In genomic region chr10:96706656-96707055, GRCm38 (mm10) we compare ENCODE assay signal across 29 mouse cellular contexts.
DNase-seq lines count a peak whose midpoint lies in the region; ATAC-seq lines count a peak whose summit lies in the region.
"Had no signal": no experiment of that assay in that cellular context is flagged by ENCODE, and none has a peak within 500 bp of the region (broad histone marks: within the 10 kb centered on the region; RNA-seq: fewer than 3 reads in every experiment).

No protein-coding gene starts in this region.

- no peak overlapping the region for H3K4me2 ChIP-seq in liver, embryonic 12.5 days
- H3K4me2 ChIP-seq: embryonic facial prominence, embryonic 12.5 days; heart, embryonic 12.5 days; hindbrain, embryonic 13.5 days; limb, embryonic 13.5 days; liver, embryonic 11.5 days; midbrain, embryonic 13.5 days; neural tube, embryonic 15.5 days had no signal

- peak; percentile 77 for ATAC-seq in CD4-positive, CD25-positive, alpha-beta regulatory T cell, adult 4 months
- peak; percentile 89 for ATAC-seq in granulocyte monocyte progenitor cell, adult 5-6 weeks (replicated peaks; ENCODE audit: poor library complexity, severe bottlenecking)
- no peak for ATAC-seq in liver, embryonic 12.5 days
- ATAC-seq: forebrain, embryonic 14.5 days; intestine, postnatal 0 days; liver, postnatal 0 days; midbrain, embryonic 13.5 days had no signal

- no peak overlapping the region for H3K4me3 ChIP-seq in liver, embryonic 12.5 days
- H3K4me3 ChIP-seq: embryonic facial prominence, embryonic 12.5 days; heart, embryonic 12.5 days; hindbrain, embryonic 13.5 days; limb, embryonic 13.5 days; midbrain, embryonic 13.5 days; neural tube, embryonic 15.5 days had no signal

- no peaks in the 10 kb centered on the region for H3K9me3 ChIP-seq in liver, embryonic 12.5 days (replicated peaks)
- H3K9me3 ChIP-seq: embryonic facial prominence, embryonic 12.5 days; heart, embryonic 12.5 days; hindbrain, embryonic 13.5 days; limb, embryonic 13.5 days; neural tube, embryonic 15.5 days had no signal

- WGBS in liver, embryonic 12.5 days (ENCODE audit: insufficient replicate concordance), result 57% methylated on average over 4 of the region's 4 CpGs

- H3K27ac ChIP-seq in liver, embryonic 12.5 days, result no peak overlapping the region
- H3K27ac ChIP-seq: embryonic facial prominence, embryonic 12.5 days; hindbrain, embryonic 13.5 days; limb, embryonic 13.5 days; midbrain, embryonic 13.5 days; neural tube, embryonic 15.5 days; stomach, postnatal 0 days had no signal

- H3K4me1 ChIP-seq in liver, embryonic 12.5 days, result no peaks in the 10 kb centered on the region
- H3K4me1 ChIP-seq: embryonic facial prominence, embryonic 12.5 days; hindbrain, embryonic 13.5 days; limb, embryonic 13.5 days; midbrain, embryonic 13.5 days; neural tube, embryonic 15.5 days had no signal

- peak; percentile 46 for DNase-seq in A20 (ENCODE audit: low read depth, low spot score)
- peak; percentile 50 for DNase-seq in naive thymus-derived CD4-positive, alpha-beta T cell, adult 2 months (ENCODE audit: low read depth)
- DNase-seq in layer of hippocampus, adult 9-10 months (ENCODE audit: low spot score), result no peak
- DNase-seq in testis, postnatal 10 days (ENCODE audit: low spot score), result no peak
- DNase-seq: adrenal gland, adult 8-10 months; cerebellum, adult 8-10 months; cerebellum, postnatal 25 days; gastrocnemius, postnatal 14 days; heart, adult 18-20 months; heart, postnatal 4 days; kidney, adult 9 months; kidney, postnatal 10 days; layer of hippocampus, adult 9-11 months; liver, postnatal 0 days; lung, postnatal 36 days; right cerebral cortex, postnatal 4 days had no signal

- H3K36me3 ChIP-seq in liver, embryonic 12.5 days, result no peaks in the 10 kb centered on the region
- H3K36me3 ChIP-seq: embryonic facial prominence, embryonic 12.5 days; heart, embryonic 12.5 days; hindbrain, embryonic 13.5 days; limb, embryonic 13.5 days; midbrain, embryonic 13.5 days; neural tube, embryonic 15.5 days had no signal

- no peak overlapping the region for H3K9ac ChIP-seq in liver, embryonic 12.5 days
- H3K9ac ChIP-seq: embryonic facial prominence, embryonic 12.5 days; heart, embryonic 12.5 days; hindbrain, embryonic 13.5 days; limb, embryonic 13.5 days; liver, postnatal 0 days; midbrain, embryonic 13.5 days; neural tube, embryonic 15.5 days had no signal

- H3K27me3 ChIP-seq in liver, embryonic 12.5 days (replicated peaks), result no peaks in the 10 kb centered on the region
- H3K27me3 ChIP-seq: embryonic facial prominence, embryonic 12.5 days; heart, embryonic 12.5 days; hindbrain, embryonic 13.5 days; limb, embryonic 13.5 days; midbrain, embryonic 13.5 days; neural tube, embryonic 15.5 days had no signal

Comparison
In these comparisons a context has a peak if more than half of its experiments do, and no peak if none do; other contexts are left out.
1. DNase-seq: peak in A20 (single experiment) and naive thymus-derived CD4-positive, alpha-beta T cell, adult 2 months (single experiment); none in layer of hippocampus, adult 9-10 months (single experiment) and testis, postnatal 10 days (single experiment).